ENCODE assay signal across 8 mouse cellular contexts in the genomic region with DNA sequence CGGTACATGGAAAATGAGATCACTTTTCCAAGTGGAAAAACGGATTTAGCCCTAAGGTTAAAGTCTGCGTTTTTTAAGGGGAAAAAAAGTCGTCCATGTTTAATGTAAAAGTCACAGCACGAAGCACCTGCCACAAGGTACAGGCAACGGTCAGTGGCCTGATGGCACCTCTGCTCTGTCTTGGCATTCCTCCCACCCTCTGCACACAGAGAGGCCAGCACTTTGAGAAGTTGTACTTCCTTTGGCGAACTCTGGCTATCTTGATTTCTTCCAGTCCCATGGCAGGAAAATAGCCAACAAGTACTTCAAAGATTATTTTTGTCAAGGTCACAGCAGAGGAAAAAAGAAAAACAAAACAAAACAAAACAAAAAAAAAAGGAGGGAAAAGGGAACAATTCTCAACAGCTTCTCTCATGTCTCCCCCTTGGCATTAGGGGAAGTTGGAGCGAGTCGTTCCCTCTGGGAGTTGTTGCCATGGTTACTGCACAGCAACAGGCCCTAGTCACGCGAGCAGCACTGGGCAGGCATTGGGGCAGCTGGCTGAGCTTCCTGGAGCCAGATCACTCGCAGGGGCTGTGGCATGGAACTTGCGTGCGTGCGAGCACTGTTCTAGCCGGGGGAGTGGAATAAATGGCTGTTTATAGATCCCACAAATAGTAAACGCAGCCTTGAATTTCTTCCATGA. TPM values are rescaled to one million over a fixed set of nuclear protein-coding genes. Genes with fewer than 3 reads are reported as not detected.
A peak's percentile ranks its signal among the peaks of the same experiment; 100 is the strongest.
DNase-seq lines count a peak whose midpoint lies in the region; ATAC-seq and TF ChIP-seq lines count a peak whose summit lies in the region.

No protein-coding gene starts in this region.

- no peaks in the 10 kb centered on the region for H3K36me3 ChIP-seq in CH12.LX (replicated peaks in 1 of 2; ENCODE audit: control insufficient read depth in 1 of 2, insufficient read depth in 1 of 2, low read length in 1 of 2)
- H3K36me3 ChIP-seq in lung, postnatal 0 days (ENCODE audit: insufficient read depth, low read length): no peaks in the 10 kb centered on the region

- no peak for TF ChIP-seq POLR2A in CH12.LX (IDR thresholded peaks at IDR 0.05; ENCODE audit: low read depth, low read length)

- in situ Hi-C loops in CH12.LX (cut with MboI; ENCODE audit: low pct_ligation_motif_present, low pct_unique_long_range_greater_than_20kb, low sequenced_read_pairs): no loop called here

- H3K4me3 ChIP-seq in CH12.LX (replicated peaks in 1 of 3; ENCODE audit: low read depth in 2 of 3, low read length in 2 of 3, poor library complexity in 1 of 3): no peak overlapping the region
- no peak overlapping the region for H3K4me3 ChIP-seq in lung, postnatal 0 days (ENCODE audit: low read depth, low read length)

- no peaks in the 10 kb centered on the region for H3K27me3 ChIP-seq in CH12.LX (replicated peaks)
- no peaks in the 10 kb centered on the region for H3K27me3 ChIP-seq in lung, postnatal 0 days (replicated peaks; ENCODE audit: insufficient read depth, low read length)

- no peak overlapping the region for H3K9ac ChIP-seq in CH12.LX (ENCODE audit: insufficient read depth, low read depth)
- no peak overlapping the region for H3K9ac ChIP-seq in lung, postnatal 0 days (replicated peaks; ENCODE audit: low read depth)

- no peak for TF ChIP-seq CTCF in CH12.LX (conservative IDR thresholded peaks at IDR 0.05 in 1 of 2, IDR thresholded peaks at IDR 0.05 in 1 of 2; ENCODE audit: low read depth in 2 of 2, low read length in 2 of 2)
- TF ChIP-seq CTCF in lung, postnatal 0 days (IDR thresholded peaks at IDR 0.05): no peak

- DNase-seq in CH12.LX (ENCODE audit: extremely low read depth): peak; percentile 57
- DNase-seq in adrenal gland, postnatal 4 days (ENCODE audit: low spot score in 2 of 2): peak; percentile 37 to 50
- peak; percentile 40 to 68 for DNase-seq in frontal cortex, adult 2 months (ENCODE audit: extremely low spot score in 1 of 2, low spot score in 1 of 2)
- peak; percentile 82 for DNase-seq in heart, postnatal 4 days
- DNase-seq in layer of hippocampus, adult 8-10 months (ENCODE audit: low spot score in 2 of 2): peak; percentile 34 to 57
- peak; percentile 82 for DNase-seq in lung, postnatal 0 days (ENCODE audit: low spot score)
- DNase-seq in retina, embryonic 14.5 days (ENCODE audit: low spot score): peak; percentile 84
- no peak for DNase-seq in thymus, postnatal 0 days (ENCODE audit: low spot score)

- H3K27ac ChIP-seq in CH12.LX (ENCODE audit: insufficient read depth, low read depth): no peak overlapping the region
- H3K27ac ChIP-seq in lung, postnatal 0 days (ENCODE audit: low read length): no peak overlapping the region

- WGBS in lung, postnatal 0 days: 24% methylated on average over 17 of the region's 17 CpGs

- ATAC-seq in lung, postnatal 0 days: peak; percentile 93

- dilution Hi-C loops in CH12.LX (cut with MboI; ENCODE audit: extremely low pct_ligation_motif_present, extremely low pct_unique_long_range_greater_than_20kb, low sequenced_read_pairs): no loop called here

- H3K4me2 ChIP-seq in CH12.LX (ENCODE audit: insufficient read depth, low read depth, poor library complexity, severe bottlenecking): 0 out of 2 replicates have a peak overlapping the region, but pooled peaks have one; percentile 0
- peak overlapping the region; percentile 17; the same call in 1 of the 2 replicates for H3K4me2 ChIP-seq in lung, postnatal 0 days (replicated peaks; ENCODE audit: low read depth, low read length)

- H3K79me2 ChIP-seq in CH12.LX (replicated peaks; ENCODE audit: control insufficient read depth, extremely low read depth, insufficient read depth, poor library complexity, severe bottlenecking): no peaks in the 10 kb centered on the region

- no peak for TF ChIP-seq EP300 in CH12.LX (IDR thresholded peaks at IDR 0.05; ENCODE audit: low read length)
- TF ChIP-seq EP300 in lung, postnatal 0 days (IDR thresholded peaks at IDR 0.05): no peak

- TF ChIP-seq RAD21 in CH12.LX (IDR thresholded peaks at IDR 0.05; ENCODE audit: low read depth, low read length): no peak

- peaks cover 8 to 11% of the 10 kb centered on the region in 2 experiments for H3K4me1 ChIP-seq in CH12.LX (ENCODE audit: control insufficient read depth in 1 of 2, insufficient read depth in 2 of 2)
- no peaks in the 10 kb centered on the region for H3K4me1 ChIP-seq in lung, postnatal 0 days (ENCODE audit: insufficient read depth, low read depth, low read length)

- H3K9me3 ChIP-seq in CH12.LX (replicated peaks; ENCODE audit: low read length): no peaks in the 10 kb centered on the region
- H3K9me3 ChIP-seq in lung, postnatal 0 days (ENCODE audit: low read length): no peaks in the 10 kb centered on the region

TF ChIP-seq in CH12.LX, 34 proteins besides CTCF, POLR2A, EP300 and RAD21:
- TF ChIP-seq JUN (IDR thresholded peaks at IDR 0.05; ENCODE audit: insufficient read depth, low read depth, low read length) (no peak), BHLHE40 (IDR thresholded peaks at IDR 0.05; ENCODE audit: low read depth, low read length) (peak; percentile 88), USF1 (IDR thresholded peaks at IDR 0.05; ENCODE audit: low read depth, low read length) (no peak), UBTF (IDR thresholded peaks at IDR 0.05; ENCODE audit: low read depth, low read length) (no peak), ZNF384 (IDR thresholded peaks at IDR 0.05; ENCODE audit: low read depth, low read length) (no peak)
TF ChIP-seq in CH12.LX: peak in this region for 1.

RNA-seq across cellular contexts. Expression of a gene that starts 36.8 kb away (rescaled TPM):
- 23.3 and 27.7 TPM in 2 replicates for total RNA-seq in CH12.LX (2012; rRNA removed)
- 26.5 and 27.3 TPM in 2 replicates for total RNA-seq in CH12.LX (2014; rRNA removed)
- 28.9 and 40.1 TPM in 2 replicates for polyA plus RNA-seq in CH12.LX (2012; ENCODE audit: insufficient read length, low read depth)
- 10 to 100 TPM; 57.6 to 62.6 TPM for total RNA-seq in adrenal gland, postnatal 4 days (2021)
- 49.9 and 52.2 TPM in 2 replicates for polyA plus RNA-seq in frontal cortex, adult 2 months (2012; rRNA removed)
- 10 to 100 TPM; 55.6 to 57.1 TPM for total RNA-seq in heart, postnatal 4 days (2021)
- total RNA-seq in layer of hippocampus, adult 8-10 months (2022): 10 to 100 TPM; 65.6 to 78.6 (median 73.8) TPM
- 44.2 and 46.9 TPM in 2 replicates for polyA plus RNA-seq in lung, postnatal 0 days (2015; fragmentation: Nextera tagmentation; extraction: Ambion mirVana)
- polyA plus RNA-seq in thymus, postnatal 0 days (2015; fragmentation: Nextera tagmentation; extraction: Ambion mirVana): 55.6 and 62.2 TPM in 2 replicates

RNA-seq across cellular contexts. Expression of a gene that starts 46.8 kb away (rescaled TPM):
- total RNA-seq in CH12.LX (2012; rRNA removed) (0.84 and 1.0 TPM in 2 replicates), CH12.LX (2014; rRNA removed) (1.0 and 1.2 TPM in 2 replicates)
- 0.90 and 1.0 TPM in 2 replicates for polyA plus RNA-seq in CH12.LX (2012; ENCODE audit: insufficient read length, low read depth)
- 1 to 10 TPM; 2.3 to 2.4 TPM for total RNA-seq in adrenal gland, postnatal 4 days (2021)
- polyA plus RNA-seq in frontal cortex, adult 2 months (2012; rRNA removed): 0.50 and 0.66 TPM in 2 replicates
- total RNA-seq in heart, postnatal 4 days (2021): 1 to 10 TPM; 1.6 to 1.8 TPM
- 1 to 10 TPM in 1 of 4 experiments, under 1 TPM in 3; 0.67 to 1.4 (median 0.81) TPM for total RNA-seq in layer of hippocampus, adult 8-10 months (2022)
- polyA plus RNA-seq in lung, postnatal 0 days (2015; fragmentation: Nextera tagmentation; extraction: Ambion mirVana): 0.21 and 0.37 TPM in 2 replicates
- 0.08 and 0.18 TPM in 2 replicates for polyA plus RNA-seq in thymus, postnatal 0 days (2015; fragmentation: Nextera tagmentation; extraction: Ambion mirVana)
